Mouse (Mus musculus) C3H10T1/2 (cell line): ENCODE measurements around the gene Tnfaip8l2. TPM values are rescaled to one million over a fixed set of nuclear protein-coding genes. Genes with fewer than 3 reads are reported as not detected.

Experiments
- polyA plus RNA-seq, 2 experiments: library from polyadenylated mRNA; unstranded; fragments of >200 nt; fragmentation: generic; extraction: Trizol; gene quantifications; one replicate each; pipeline ENCODE4 v1.2.1; 2012; ENCODE audit warnings: missing spikeins in 2 of 2

The Tnfaip8l2 gene
- polyA plus RNA-seq: under 1 TPM in 1 of 2 experiments, not detected in 1; 0.25 TPM

DNA sequence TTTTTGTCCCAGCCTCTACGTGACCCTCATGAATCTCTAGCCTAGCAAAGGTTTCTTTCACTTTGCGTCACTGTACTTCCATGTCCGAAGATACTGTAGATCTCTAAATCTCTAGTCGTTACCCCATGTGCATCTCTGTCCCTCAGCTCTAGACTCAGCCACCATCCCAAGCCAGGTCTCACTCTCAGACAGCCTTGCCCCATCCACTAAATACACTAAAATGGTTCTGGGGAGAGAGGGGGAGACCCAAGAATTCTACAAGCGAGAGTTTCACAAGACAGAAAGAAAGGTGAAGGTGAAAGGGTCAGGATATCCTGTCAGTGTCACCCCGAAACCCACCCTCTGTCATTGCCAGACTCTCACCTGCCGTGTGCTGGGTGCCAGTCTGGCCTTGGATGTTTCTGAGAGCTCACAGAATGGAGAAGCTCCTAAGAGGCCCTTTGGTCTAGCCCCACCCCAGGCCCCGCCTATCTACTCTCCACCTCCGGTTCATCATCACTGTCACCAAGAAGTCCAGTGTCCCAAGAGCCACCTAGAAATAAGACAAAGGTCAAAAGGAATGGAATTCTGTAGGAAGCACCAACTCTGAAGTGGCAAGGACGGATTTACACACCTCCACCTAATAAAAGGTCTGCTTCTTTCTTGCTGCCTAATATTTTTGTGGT lies at the start of gene Tnfaip8l2:
Gene Tnfaip8l2 (minus strand): TSS at position 409 of the 665 bp plus-strand sequence.

DNA sequence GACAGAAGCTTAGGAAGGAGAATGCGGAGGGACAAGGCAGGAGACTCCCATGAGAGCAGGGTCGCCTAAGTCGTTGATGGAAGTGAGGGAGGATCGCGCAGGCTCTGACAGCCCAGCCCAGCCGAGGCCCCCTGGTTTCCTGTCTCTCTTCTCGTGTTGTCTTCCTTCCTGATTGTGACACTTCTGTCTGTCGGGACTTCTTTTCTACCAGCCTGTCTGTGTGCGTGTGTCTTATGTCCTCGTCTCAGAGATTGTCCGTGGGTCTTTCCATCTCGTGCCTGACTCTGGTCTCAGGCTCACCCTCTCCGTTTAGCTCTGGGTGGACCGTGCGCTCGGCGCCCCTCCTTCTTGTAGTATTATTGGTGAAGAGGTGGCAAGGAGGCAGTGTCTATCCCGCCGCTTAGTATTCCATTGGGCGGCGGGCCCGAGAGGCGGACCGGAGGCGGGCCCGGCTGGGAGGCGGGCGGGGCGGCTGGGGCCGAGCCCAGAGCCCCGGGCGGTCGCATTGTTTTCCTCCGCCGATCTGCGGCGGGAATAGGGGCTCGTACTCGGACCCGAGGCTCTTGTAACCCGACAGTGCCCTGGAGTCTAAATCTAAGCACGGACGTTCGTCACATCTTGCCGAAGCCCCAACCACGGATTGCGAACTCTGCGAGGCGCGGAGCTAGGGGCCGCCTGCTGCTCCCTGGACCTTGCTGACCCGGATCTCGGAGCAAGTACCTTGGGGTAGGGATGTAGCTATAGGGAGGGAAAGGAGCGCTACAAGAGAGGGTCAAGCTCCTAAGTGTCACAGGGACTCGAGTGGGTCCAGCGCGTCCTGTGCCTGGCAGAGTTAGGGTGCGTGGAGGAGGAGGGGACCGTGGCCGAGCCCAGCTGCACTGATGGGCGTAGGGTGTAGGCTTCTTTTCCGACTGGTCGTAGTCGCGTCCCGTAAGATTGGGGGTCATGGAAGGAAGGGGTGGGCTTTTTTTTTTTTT lies 18.1 kb upstream of the Tnfaip8l2 start, which contains the start of gene Sema6c:
Gene Sema6c (plus strand): TSS at position 471 of the 977 bp plus-strand sequence.

DNA sequence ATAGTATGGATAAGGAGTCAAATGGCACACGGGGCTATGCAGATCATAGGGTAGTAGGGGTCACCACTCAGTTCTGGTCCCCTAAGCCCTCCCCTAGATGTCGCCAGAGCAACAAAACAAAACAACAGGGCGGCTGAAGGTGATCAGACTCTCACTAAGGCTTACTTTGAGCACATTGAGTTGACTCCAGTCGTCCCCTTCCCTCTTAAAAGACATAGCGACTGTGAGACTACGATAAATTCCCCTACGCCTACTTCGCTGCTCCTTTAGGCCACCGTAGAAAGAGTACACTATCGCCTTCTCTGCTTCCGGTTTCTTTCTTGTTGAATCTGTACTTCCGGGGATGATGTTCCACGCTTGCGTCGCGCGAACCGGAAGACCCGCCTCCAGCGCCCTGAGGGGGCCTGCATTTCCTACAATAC lies 8.5 kb downstream of the Tnfaip8l2 start, which contains the start of the genes Scnm1 and Lysmd1:
Gene Scnm1 (minus strand): TSS at position 332 of the 422 bp plus-strand sequence.
Gene Lysmd1 (plus strand): TSS at position 409 of the 422 bp plus-strand sequence.

DNA sequence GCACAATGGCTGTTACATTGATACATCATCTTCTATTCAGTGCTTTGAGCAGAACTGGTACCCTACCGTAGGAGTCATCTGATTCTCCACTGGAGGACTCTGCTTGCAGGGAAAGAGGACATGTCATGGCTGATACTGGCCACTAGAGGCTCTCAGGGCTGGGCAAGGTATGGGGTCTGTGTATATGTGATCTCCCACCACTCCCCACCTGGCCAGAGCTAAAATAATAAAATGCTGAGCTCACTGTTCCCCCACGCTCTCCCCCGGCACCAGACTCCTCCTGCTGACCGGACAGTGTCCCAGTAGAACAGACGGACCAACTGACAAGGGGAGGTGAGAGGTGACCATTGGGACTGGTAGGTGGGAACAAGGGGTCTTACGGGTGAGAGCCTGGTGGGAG lies 17.9 kb downstream of the Tnfaip8l2 start, which contains the start of gene Tmod4:
Gene Tmod4 (plus strand): TSS at position 231 of the 400 bp plus-strand sequence.

DNA sequence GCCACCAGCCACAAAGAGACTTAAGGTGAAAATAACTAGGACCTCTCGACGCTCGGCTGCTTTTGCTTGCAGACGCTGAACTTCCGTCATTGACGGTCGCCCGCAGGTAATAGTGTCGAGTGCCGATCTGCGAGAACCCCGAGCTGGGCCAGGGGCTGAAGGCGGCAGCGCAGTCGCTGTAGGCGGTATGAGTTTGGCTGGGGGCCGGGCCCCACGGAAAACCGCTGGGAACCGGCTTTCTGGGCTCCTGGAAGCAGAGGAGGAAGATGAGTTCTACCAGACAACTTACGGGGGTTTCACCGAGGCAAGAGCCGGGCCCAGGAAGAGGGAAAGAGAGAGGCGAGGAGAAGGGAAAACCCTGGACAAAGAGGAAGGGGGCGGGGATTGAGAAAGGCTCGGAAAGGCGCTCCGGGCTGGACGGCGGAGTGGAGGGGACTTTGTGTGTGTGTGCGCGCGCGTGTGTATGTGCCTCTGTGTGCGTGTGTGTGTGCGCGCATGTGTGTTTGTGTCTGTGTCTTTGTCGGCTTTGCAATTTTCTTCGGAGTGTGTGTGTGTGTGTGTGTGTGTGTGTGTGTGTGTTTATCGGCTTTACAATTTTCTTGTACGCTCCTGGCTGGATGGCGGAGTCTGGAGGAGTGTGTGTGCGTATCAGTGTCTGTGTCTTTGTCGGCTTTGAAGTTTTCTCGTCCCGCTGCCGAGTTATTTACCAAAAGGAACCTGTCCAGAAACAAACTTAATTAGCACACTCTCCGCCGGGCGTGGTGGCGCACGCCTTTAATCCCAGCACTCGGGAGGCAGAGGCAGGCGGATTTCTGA lies 31.0 kb downstream of the Tnfaip8l2 start, which contains the start of gene Vps72:
Gene Vps72 (plus strand): TSS at position 112 of the 816 bp plus-strand sequence.

DNA sequence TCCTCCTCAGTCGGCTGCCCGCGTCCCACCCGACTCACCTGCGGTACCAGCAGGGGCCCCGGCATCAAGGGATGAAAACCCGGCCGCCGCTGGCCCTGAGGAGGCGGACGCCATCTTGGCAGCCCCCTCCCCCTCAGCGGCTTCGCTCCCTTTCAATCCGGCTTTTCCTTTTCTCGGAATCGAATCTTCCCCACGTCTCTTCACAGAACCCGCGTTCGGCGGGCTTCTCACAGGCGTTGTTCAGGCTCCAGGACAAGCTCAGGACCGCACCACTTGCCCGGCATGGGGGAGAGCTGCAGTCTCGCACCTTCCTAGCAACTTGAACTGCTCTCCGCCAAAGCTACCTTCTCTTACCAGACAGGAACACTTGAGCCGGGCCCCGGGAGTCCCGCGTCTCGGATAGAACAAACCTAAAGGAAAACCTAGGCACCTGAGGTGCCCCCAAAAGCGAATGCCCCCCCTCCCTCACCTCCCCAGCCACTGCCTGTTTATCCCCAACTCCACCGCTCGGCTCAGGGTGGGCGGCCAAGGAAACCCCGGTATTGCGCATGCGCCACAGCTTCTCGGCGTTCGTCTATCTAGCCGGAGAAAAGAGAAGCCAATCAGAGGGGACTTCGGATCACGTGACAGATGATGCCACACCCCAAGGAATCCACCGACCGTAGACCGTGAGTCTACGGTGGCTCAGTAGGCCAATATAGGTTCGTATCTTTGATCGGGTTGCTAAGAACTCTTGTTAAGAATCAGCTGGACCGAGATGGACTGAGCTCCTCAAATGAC lies 35.6 kb downstream of the Tnfaip8l2 start, which contains the start of gene Pip5k1a:
Gene Pip5k1a (minus strand): TSS at position 593 of the 780 bp plus-strand sequence.

Other genes with a start within 250 kb of the Tnfaip8l2 start
- gene Selenbp1, start 209.3 kb downstream of the Tnfaip8l2 start, polyA plus RNA-seq: 1 to 10 TPM in 1 of 2 experiments, under 1 TPM in 1; 0.09 to 8.3 TPM
- gene Rfx5, start 188.3 kb downstream of the Tnfaip8l2 start, polyA plus RNA-seq: 10 to 100 TPM in 1 of 2 experiments, under 1 TPM in 1; 0.34 to 11.8 TPM
- 10 to 100 TPM; 16.7 to 52.4 TPM for gene Pi4kb, start 167.6 kb downstream of the Tnfaip8l2 start, polyA plus RNA-seq
- gene Zfp687, start 126.9 kb downstream of the Tnfaip8l2 start, polyA plus RNA-seq: 10 to 100 TPM in 1 of 2 experiments, 1 to 10 TPM in 1; 9.0 to 16.3 TPM
- gene Psmd4, start 99.7 kb downstream of the Tnfaip8l2 start, polyA plus RNA-seq: 100 to 1,000 TPM; 161 to 228 TPM
- 10 to 100 TPM in 1 of 2 experiments, 1 to 10 TPM in 1; 5.5 to 15.4 TPM for gene Pip5k1a, start 35.4 kb downstream of the Tnfaip8l2 start, polyA plus RNA-seq
- gene Vps72, start 31.3 kb downstream of the Tnfaip8l2 start, polyA plus RNA-seq: 10 to 100 TPM; 65.6 to 87.8 TPM
- 1 to 10 TPM in 1 of 2 experiments, under 1 TPM in 1; 0.12 to 2.2 TPM for gene Tmod4, start 17.9 kb downstream of the Tnfaip8l2 start, polyA plus RNA-seq
- 10 to 100 TPM; 37.1 to 41.3 TPM for gene Scnm1, start 8.3 kb downstream of the Tnfaip8l2 start, polyA plus RNA-seq
- gene Lysmd1, start 8.3 kb downstream of the Tnfaip8l2 start, polyA plus RNA-seq: 1 to 10 TPM; 1.4 to 6.5 TPM
- gene Sema6c, start 18.1 kb upstream of the Tnfaip8l2 start, polyA plus RNA-seq: 10 to 100 TPM in 1 of 2 experiments, 1 to 10 TPM in 1; 1.2 to 10.8 TPM
- gene Gabpb2, start 75.6 kb upstream of the Tnfaip8l2 start, polyA plus RNA-seq: 1 to 10 TPM in 1 of 2 experiments, under 1 TPM in 1; 0.46 to 5.0 TPM
- gene Cdc42se1, start 86.4 kb upstream of the Tnfaip8l2 start, polyA plus RNA-seq: 10 to 100 TPM; 32.7 to 44.2 TPM
- 1 to 10 TPM; 3.7 to 6.4 TPM for gene Mllt11, start 89.8 kb upstream of the Tnfaip8l2 start, polyA plus RNA-seq
- under 1 TPM; 0.02 to 0.13 TPM for gene Gm128, start 99.2 kb upstream of the Tnfaip8l2 start, polyA plus RNA-seq
- gene Bnipl, start 108.8 kb upstream of the Tnfaip8l2 start, polyA plus RNA-seq: under 1 TPM in 1 of 2 experiments, not detected in 1; 0.27 TPM
- 10 to 100 TPM; 20.9 to 35.4 TPM for gene Mindy1, start 139.0 kb upstream of the Tnfaip8l2 start, polyA plus RNA-seq
- 10 to 100 TPM in 1 of 2 experiments, 1 to 10 TPM in 1; 4.4 to 13.2 TPM for gene Prune1, start 139.7 kb upstream of the Tnfaip8l2 start, polyA plus RNA-seq
- 1 to 10 TPM; 1.6 to 2.8 TPM for gene Anxa9, start 164.8 kb upstream of the Tnfaip8l2 start, polyA plus RNA-seq
- gene Cers2, start 172.4 kb upstream of the Tnfaip8l2 start, polyA plus RNA-seq: 100 to 1,000 TPM in 1 of 2 experiments, 10 to 100 TPM in 1; 63.2 to 101 TPM
- 10 to 100 TPM in 1 of 2 experiments, 1 to 10 TPM in 1; 1.9 to 12.4 TPM for gene Setdb1, start 214.8 kb upstream of the Tnfaip8l2 start, polyA plus RNA-seq